Mouse (Mus musculus): ENCODE measurements around the gene Hes7.

DNA sequence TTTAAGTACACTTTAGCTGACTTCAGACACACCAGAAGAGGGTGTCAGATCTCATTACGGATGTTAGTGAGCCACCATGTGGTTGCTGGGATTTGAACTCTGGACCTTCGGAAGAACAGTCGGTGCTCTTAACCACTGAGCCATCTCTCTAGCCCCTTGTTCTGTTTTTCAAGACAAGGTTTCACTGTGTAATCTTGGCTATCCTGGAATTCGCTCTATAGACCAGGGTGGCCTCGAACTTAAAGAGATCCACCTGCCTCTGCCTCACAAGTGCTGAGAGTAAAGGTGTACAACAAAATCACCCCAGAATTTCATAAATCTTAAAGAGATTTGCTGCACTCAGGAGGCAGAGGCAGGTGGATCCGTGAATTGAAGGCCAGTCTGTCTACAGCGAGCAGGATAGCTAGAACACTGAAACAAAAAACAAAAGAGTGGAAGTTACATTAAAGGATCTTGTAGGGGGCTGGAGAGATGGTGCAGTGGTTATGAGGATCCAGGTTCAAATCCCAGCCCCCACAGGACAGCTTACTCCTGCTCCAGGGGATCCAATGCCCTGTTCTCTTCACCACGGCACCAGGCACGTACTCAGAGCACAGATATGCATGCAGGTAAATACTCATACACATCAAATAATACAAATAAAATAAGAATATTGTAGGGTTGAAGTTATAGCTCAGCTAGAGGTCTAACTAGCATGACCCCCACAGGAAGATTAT is 44.3 kb upstream of the Hes7 start:
- TF ChIP-seq TCF12 (IDR thresholded peaks at IDR 0.05; ENCODE audit: low read depth, low read length) (no peak), UBTF (IDR thresholded peaks at IDR 0.05; ENCODE audit: low read depth, low read length) (no peak), POLR2A (IDR thresholded peaks at IDR 0.05; ENCODE audit: low read depth, low read length) (no peak), ZMIZ1 (IDR thresholded peaks at IDR 0.05; ENCODE audit: low read depth, low read length) (no peak), CHD2 (IDR thresholded peaks at IDR 0.05; ENCODE audit: low read length) (no peak), CTCF (conservative IDR thresholded peaks at IDR 0.05 in 1 of 2, IDR thresholded peaks at IDR 0.05 in 1 of 2; ENCODE audit: low read depth in 2 of 2, low read length in 2 of 2) (no peak), EP300 (IDR thresholded peaks at IDR 0.05; ENCODE audit: low read length) (no peak), ETS1 (conservative IDR thresholded peaks at IDR 0.05; ENCODE audit: low read depth, low read length) (no peak), BHLHE40 (IDR thresholded peaks at IDR 0.05; ENCODE audit: low read depth, low read length) (no peak)
